Mouse (Mus musculus) lung, adult 2 months (tissue): ENCODE results near the gene Glra3. TPM values are rescaled to one million over a fixed set of nuclear protein-coding genes. Genes with fewer than 3 reads are reported as not detected.
A peak's percentile ranks its signal among the peaks of the same experiment; 100 is the strongest.

Source experiments
- DNase-seq: peaks from one replicate; pipeline ENCODE4 v3.0.0; 2022
- H3K4me1 ChIP-seq: fragments of 200-500 bp; 2 replicates; pipeline ENCODE4 v1.6.1; 2011; ENCODE audit warnings: low read length; ENCODE audit not compliant: control insufficient read depth, insufficient read depth
- H3K4me3 ChIP-seq: fragments of 200-500 bp; replicated peaks from 2 replicates; pipeline ENCODE3; 2011; ENCODE audit warnings: low read depth, mild to moderate bottlenecking, control low read depth, low read length; ENCODE audit errors: extremely low read depth
- CTCF ChIP-seq: fragments of 200-500 bp; IDR thresholded peaks from 2 replicates; pipeline ENCODE4 v1.5.1; 2011; ENCODE audit warnings: mild to moderate bottlenecking, low read length, control low read depth; ENCODE audit not compliant: insufficient read depth
- POLR2A ChIP-seq: fragments of 200-500 bp; IDR thresholded peaks from 2 replicates; pipeline ENCODE4 v1.6.1; 2011; ENCODE audit warnings: low read depth, mild to moderate bottlenecking, control low read depth, low read length, borderline replicate concordance; ENCODE audit errors: extremely low read depth
- WGBS: fragments of 180-500 bp; shearing (Covaris S2); methylation state at CpG from one replicate; pipeline ENCODE4 v1.1.7; 2018; 5-methylcytosine and 5-hydroxymethylcytosine counted together
- polyA plus RNA-seq: library from polyadenylated mRNA; depleted of rRNA; stranded (reverse); fragments of >200 nt; gene quantifications from 2 replicates; pipeline ENCODE4 v1.2.3, GENCODE M21; 2012; rRNA removed

Glra3 gene
- polyA plus RNA-seq = not detected in 2 replicates

GRCm38 (mm10) chr8:55939870-55940525 lies at the start of gene Glra3:
Gene Glra3 (plus strand): TSS chr8:55940460.
- no peak for TF ChIP-seq CTCF
- no peak for TF ChIP-seq POLR2A
- WGBS = 18% methylated on average over 11 of the region's 11 CpGs
- Histone ChIP-seq H3K4me1 (no peaks in the 10 kb centered on the region), H3K4me3 (no peak within 1 kb of the TSS)
- DNase-seq = no peak

DNA sequence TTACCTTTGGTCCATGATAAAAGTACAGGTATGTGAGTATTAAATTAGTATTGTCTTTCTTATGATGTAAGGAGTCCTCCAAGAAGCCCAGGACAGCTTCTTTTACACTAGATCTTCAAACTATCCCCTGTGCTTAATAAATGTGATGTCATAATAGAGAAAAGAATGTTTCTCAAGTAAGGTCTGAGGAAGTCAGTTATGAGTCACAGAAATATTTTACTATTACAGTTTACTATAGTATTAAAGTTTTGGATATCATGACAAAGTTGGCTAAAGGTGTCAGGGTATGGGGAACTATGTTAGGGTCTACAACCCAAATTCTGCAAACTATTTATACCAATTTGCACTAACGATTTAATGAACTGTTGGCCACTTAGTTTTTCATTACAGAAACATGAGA lies 33.4 kb upstream of the Glra3 start, which contains the start of gene Adam29:
Gene Adam29 (minus strand): TSS at position 101 of the 400 bp plus-strand sequence.
- DNase-seq = no peak
- WGBS = 56% methylated on average over 1 of the region's 1 CpGs
- TF ChIP-seq CTCF = no peak
- no peak for TF ChIP-seq POLR2A
- H3K4me1 ChIP-seq = no peaks in the 10 kb centered on the region
- H3K4me3 ChIP-seq = no peak within 1 kb of the TSS

DNA sequence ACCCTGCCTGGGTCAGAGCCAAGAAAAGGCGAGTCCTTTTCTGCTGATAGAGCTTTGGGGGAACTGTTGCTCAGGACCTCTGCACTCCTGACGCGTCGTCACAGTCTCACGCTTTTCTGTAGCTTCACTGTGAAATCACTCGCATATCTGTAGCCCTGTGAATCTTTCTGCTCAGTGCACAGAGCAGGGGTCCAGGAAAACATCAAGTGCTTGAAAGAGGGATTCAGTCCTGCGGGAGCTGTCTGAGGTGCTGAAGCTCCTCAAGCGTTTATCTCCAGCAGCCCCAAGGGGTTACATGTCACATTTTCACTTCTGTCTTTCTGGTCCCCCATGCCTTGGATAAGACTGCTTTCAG lies 243 bp downstream of the Glra3 start:
- DNase-seq = no peak
- 3% methylated on average over 8 of the region's 8 CpGs for WGBS
- H3K4me3 ChIP-seq = no peak overlapping the region
- TF ChIP-seq CTCF (no peak), POLR2A (no peak)
- no peaks in the 10 kb centered on the region for H3K4me1 ChIP-seq

DNA sequence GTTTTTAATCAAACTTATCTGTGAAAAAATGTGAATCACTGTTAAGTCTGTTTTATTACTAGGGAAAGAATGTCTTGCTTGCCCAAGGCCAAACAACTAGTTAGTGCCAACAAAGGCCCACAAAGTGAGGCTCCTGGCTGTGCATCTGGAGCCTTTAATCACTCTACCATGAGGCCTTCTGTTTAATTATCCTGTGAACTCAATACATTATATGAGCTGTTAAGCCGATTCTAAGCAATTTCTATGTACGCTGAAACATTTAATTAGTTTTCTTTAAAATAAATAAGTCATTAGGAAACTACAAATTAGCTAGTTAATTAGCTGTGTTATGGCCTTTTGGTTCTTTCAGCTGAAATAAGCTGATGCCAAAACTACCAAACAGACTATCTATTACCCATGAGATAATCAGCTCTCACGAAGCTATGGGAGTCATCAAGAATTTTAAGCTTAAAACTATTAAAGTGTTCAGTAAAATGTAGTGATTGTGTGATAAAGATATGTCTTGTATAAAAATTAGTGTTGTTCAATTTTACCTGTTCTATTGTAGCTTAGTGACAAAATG lies 24.6 kb downstream of the Glra3 start:
- DNase-seq = no peak
- TF ChIP-seq POLR2A (no peak), CTCF (no peak)
- Histone ChIP-seq H3K4me3 (no peak overlapping the region), H3K4me1 (no peaks in the 10 kb centered on the region)
- 83% methylated on average over 3 of the region's 3 CpGs for WGBS

DNA sequence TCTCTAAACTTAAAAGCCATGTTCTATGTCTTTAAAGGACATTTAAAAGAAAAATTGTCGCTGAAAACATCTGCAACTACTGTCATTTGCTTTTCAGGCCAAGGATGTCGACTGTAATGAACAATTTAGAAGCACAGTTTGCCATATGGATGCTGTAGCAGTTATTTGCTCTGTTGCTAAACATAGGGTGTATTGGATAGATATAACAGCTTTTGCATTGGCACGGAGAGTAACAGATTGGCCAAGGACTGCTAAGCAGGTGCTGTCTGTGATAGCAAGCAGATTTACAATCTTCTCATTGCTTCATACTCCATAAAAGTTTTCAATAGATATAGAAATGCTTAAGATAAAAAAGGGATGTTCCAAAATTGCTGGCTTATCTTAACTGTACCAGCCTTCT lies 57.6 kb downstream of the Glra3 start:
- no peak for DNase-seq
- TF ChIP-seq CTCF (no peak), POLR2A (no peak)
- H3K4me1 ChIP-seq = no peaks in the 10 kb centered on the region
- WGBS = 57% methylated on average over 3 of the region's 3 CpGs
- no peak overlapping the region for H3K4me3 ChIP-seq

DNA sequence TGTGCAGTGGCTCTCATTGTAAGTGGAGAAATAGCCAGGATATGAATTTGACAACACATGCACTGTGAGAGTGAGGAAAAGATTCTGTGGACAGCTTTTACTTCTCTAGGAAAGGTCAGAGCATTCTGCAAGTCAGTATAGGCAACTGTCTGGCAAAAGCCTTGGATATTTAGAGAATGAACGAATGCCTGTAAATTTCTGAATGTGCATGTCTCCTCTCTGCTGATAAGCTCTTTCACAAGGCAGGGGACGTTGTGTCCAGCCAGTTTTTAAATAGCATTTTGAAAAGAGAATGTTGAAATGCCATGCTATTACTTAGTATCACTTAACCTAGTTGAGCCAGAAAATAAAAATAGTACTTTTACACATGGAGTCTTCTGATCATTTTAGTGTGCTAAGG lies 114.1 kb downstream of the Glra3 start:
- no peak overlapping the region for H3K4me3 ChIP-seq
- no peak for DNase-seq
- no peaks in the 10 kb centered on the region for H3K4me1 ChIP-seq
- TF ChIP-seq POLR2A (no peak), CTCF (no peak)
- WGBS = 48% methylated on average over 2 of the region's 2 CpGs

DNA sequence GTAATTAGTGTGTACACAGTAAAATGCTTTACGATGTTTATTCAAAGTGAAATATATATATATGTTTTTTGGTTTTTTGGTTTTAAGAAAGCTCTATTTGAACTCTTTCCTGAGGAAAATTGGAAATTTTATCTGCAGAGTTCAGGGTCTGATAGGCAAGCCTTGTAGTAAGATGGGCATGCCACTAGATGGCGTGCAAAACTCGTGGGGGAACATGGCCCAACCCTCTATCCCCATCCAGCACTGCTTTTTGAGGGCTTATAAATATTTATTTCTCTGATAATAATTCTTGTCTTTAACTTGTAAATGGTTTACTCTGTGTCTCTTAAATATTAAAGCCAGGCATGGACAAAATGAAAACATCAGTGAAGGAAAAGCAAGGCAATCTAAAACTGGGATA lies 122.8 kb downstream of the Glra3 start:
- 26% methylated on average over 3 of the region's 3 CpGs for WGBS
- TF ChIP-seq POLR2A = no peak
- TF ChIP-seq CTCF = peak; percentile 94

DNA sequence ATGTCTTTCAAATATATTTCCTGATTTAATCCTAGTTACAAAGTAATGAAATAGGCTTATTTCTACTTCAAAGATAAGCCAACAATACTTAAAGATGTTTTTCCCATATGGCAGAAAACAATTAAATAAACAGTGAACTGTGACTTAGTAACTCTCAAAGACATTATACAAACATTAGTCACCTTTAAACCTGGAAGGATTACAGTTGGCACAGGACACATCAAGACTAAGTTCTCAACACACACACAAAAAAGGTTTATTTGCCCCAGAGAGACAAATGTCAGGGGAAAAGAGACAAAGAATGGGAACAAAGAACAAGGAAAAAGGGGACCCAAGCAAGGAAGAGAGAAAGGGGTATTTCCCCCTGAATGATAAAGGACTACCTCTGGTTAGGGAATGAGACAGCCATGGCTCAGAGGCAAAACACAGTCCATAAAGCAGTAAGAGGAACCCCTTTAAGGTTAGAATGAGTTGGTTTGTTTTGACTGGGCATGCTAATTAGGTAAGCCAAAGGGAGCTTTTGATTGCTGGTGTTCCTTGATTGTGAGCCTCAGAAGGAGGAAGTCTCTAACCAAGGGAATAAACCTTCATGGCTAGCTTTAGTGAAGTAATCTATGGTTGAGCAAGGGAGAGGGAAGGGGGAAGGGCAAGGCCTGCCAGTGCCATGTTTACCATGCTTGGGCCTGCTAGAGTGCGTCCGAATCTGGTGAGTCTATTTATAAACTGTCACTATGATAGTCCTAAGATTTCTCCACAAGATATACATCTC lies 130.4 kb downstream of the Glra3 start:
- WGBS = 77% methylated on average over 2 of the region's 2 CpGs
- H3K4me3 ChIP-seq = no peak overlapping the region
- H3K4me1 ChIP-seq = no peaks in the 10 kb centered on the region
- TF ChIP-seq POLR2A = no peak
- TF ChIP-seq CTCF = no peak
- no peak for DNase-seq

More for the DNA sequence above, 122.8 kb downstream of the Glra3 start:
- DNase-seq = peak; percentile 26
- no peak overlapping the region for H3K4me3 ChIP-seq
- no peaks in the 10 kb centered on the region for H3K4me1 ChIP-seq

DNA sequence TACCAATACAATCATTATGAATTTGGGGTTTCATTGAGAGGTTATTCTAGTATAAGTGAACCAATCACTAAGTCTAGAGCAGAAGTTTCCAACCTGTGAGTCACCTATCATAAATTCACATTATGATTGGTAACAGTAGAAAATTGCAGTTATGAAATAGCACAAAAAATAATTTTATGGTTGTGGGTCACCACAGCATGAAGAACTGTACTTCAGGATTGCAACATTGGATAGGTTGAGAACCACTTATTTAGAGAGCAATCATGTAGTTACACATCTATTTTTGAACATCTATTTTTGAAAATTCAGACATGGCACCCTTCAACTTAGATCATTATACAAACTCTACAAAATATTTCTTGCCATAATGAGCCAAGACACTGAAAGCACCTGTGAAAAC lies 143.4 kb downstream of the Glra3 start:
- H3K4me3 ChIP-seq = no peak overlapping the region
- no peak for TF ChIP-seq POLR2A
- no peak for TF ChIP-seq CTCF
- no peaks in the 10 kb centered on the region for H3K4me1 ChIP-seq
- DNase-seq = no peak
